Mouse (Mus musculus): ENCODE data around the gene Rbks.

DNA sequence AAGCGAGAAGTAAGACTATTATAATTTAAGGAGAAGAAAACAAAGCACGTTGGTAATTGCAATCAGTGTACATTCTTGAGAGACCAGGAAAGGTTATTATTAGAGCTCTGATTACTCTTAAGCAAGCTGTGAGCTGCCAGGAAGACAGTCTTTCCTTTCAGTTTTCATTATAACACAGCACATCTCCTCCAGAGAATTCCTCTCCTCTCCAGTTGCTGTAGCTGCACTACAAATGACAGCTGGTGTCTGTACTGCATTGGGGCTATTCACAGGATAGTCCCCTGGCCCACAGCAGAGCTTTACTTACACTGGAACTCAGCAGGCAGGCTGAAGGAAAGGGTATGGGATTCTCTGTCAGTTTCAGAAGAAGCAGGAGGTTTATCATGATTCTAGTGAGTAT lies 24.0 kb downstream of the Rbks start:
- TF ChIP-seq CTCF (IDR thresholded peaks at IDR 0.05; ENCODE audit: extremely low read depth, insufficient read depth, low read length) = no peak
- no peak for TF ChIP-seq POLR2A (IDR thresholded peaks at IDR 0.05; ENCODE audit: extremely low read depth, insufficient read depth, low read length)
